Mouse (Mus musculus): ENCODE measurements around the gene Srpx2. TPM values are rescaled to one million over a fixed set of nuclear protein-coding genes. Genes with fewer than 3 reads are reported as not detected.

Gene Srpx2
- polyA plus RNA-seq (2016; fragmentation: Nextera tagmentation; extraction: Ambion mirVana) = 0.27 and 0.74 TPM in 2 replicates

GRCm38 (mm10) chrX:133908261-133908660, at the start of gene Srpx2:
Gene Srpx2, plus strand, starts transcription at chrX:133908426.
- no peak within 1 kb of the TSS for H3K9ac ChIP-seq
- H3K36me3 ChIP-seq (replicated peaks) = no peaks in the 10 kb centered on the region
- 50% methylated on average over 3 of the region's 3 CpGs for WGBS
- H3K4me1 ChIP-seq = no peaks in the 10 kb centered on the region
- peaks cover 8% of the 10 kb centered on the region; the same call in 1 of the 2 replicates for H3K27me3 ChIP-seq
- no peaks in the 10 kb centered on the region for H3K9me3 ChIP-seq
- no peak for ATAC-seq (ENCODE audit: low FRiP score)
- no peak within 1 kb of the TSS for H3K27ac ChIP-seq
- H3K4me2 ChIP-seq = no peak within 1 kb of the TSS
- H3K4me3 ChIP-seq (replicated peaks) = no peak within 1 kb of the TSS

- H3K9me3 ChIP-seq = no peaks in the 10 kb centered on the region
- H3K4me3 ChIP-seq (replicated peaks) = no peak overlapping the region
- H3K36me3 ChIP-seq (replicated peaks) = no peaks in the 10 kb centered on the region
- no peak overlapping the region for H3K27ac ChIP-seq
- H3K4me2 ChIP-seq = no peak overlapping the region
- no peak for ATAC-seq (ENCODE audit: low FRiP score)
- H3K27me3 ChIP-seq = no peaks in the 10 kb centered on the region
- 95% methylated on average over 6 of the region's 6 CpGs for WGBS
- no peaks in the 10 kb centered on the region for H3K4me1 ChIP-seq
- H3K9ac ChIP-seq = no peak overlapping the region
Observed at GRCm38 (mm10) chrX:133869743-133870142, 38.5 kb upstream of the Srpx2 start.

- Histone ChIP-seq H3K9me3 (no peaks in the 10 kb centered on the region), H3K9ac (no peak overlapping the region), H3K4me1 (no peaks in the 10 kb centered on the region), H3K27ac (no peak overlapping the region), H3K36me3 (replicated peaks) (0 out of 2 replicates have a peak, but pooled peaks cover 9% of the 10 kb centered on the region), H3K4me3 (replicated peaks) (no peak overlapping the region), H3K4me2 (no peak overlapping the region), H3K27me3 (no peaks in the 10 kb centered on the region)
- no peak for ATAC-seq (ENCODE audit: low FRiP score)
- WGBS = 94% methylated on average over 3 of the region's 3 CpGs
Observed at GRCm38 (mm10) chrX:133887308-133887707, 20.9 kb upstream of the Srpx2 start.

GRCm38 (mm10) chrX:133888111-133888510, 20.1 kb upstream of the Srpx2 start:
- H3K9me3 ChIP-seq = no peaks in the 10 kb centered on the region
- no peaks in the 10 kb centered on the region for H3K27me3 ChIP-seq
- no peak for ATAC-seq (ENCODE audit: low FRiP score)
- no peak overlapping the region for H3K9ac ChIP-seq
- H3K4me3 ChIP-seq (replicated peaks) = no peak overlapping the region
- 92% methylated on average over 5 of the region's 5 CpGs for WGBS
- H3K27ac ChIP-seq = no peak overlapping the region
- H3K36me3 ChIP-seq (replicated peaks) = 0 out of 2 replicates have a peak, but pooled peaks cover 9% of the 10 kb centered on the region
- H3K4me2 ChIP-seq = no peak overlapping the region
- no peaks in the 10 kb centered on the region for H3K4me1 ChIP-seq

GRCm38 (mm10) chrX:133898014-133898542, 10.1 kb upstream of the Srpx2 start, which contains the start of gene Tspan6:
Gene Tspan6, minus strand, starts transcription at chrX:133898429.
- WGBS = 29% methylated on average over 33 of the region's 33 CpGs
- no peaks in the 10 kb centered on the region for H3K9me3 ChIP-seq
- peak within 1 kb of the TSS; percentile 55 for H3K4me3 ChIP-seq (replicated peaks)
- peak within 1 kb of the TSS; percentile 42; the same call in 1 of the 2 replicates for H3K27ac ChIP-seq
- peak; percentile 96 for ATAC-seq (ENCODE audit: low FRiP score)
- H3K4me1 ChIP-seq = no peaks in the 10 kb centered on the region
- H3K4me2 ChIP-seq = peak within 1 kb of the TSS; percentile 52
- H3K9ac ChIP-seq = peak within 1 kb of the TSS; percentile 70
- peaks cover 14% of the 10 kb centered on the region for H3K36me3 ChIP-seq (replicated peaks)
- 0 out of 2 replicates have a peak, but pooled peaks cover 5% of the 10 kb centered on the region for H3K27me3 ChIP-seq

GRCm38 (mm10) chrX:133911397-133912103, 3.3 kb downstream of the Srpx2 start:
- ATAC-seq (ENCODE audit: low FRiP score) = no peak
- H3K4me2 ChIP-seq = no peak overlapping the region
- no peaks in the 10 kb centered on the region for H3K4me1 ChIP-seq
- WGBS = 33% methylated on average over 10 of the region's 10 CpGs
- peaks cover 8% of the 10 kb centered on the region; the same call in 1 of the 2 replicates for H3K27me3 ChIP-seq
- no peak overlapping the region for H3K9ac ChIP-seq
- no peaks in the 10 kb centered on the region for H3K9me3 ChIP-seq
- no peak overlapping the region for H3K4me3 ChIP-seq (replicated peaks)
- no peak overlapping the region for H3K27ac ChIP-seq
- no peaks in the 10 kb centered on the region for H3K36me3 ChIP-seq (replicated peaks)

- no peak for ATAC-seq (ENCODE audit: low FRiP score)
- Histone ChIP-seq H3K27ac (no peak overlapping the region), H3K9me3 (no peaks in the 10 kb centered on the region), H3K4me3 (replicated peaks) (no peak overlapping the region), H3K9ac (no peak overlapping the region), H3K4me2 (no peak overlapping the region), H3K36me3 (replicated peaks) (no peaks in the 10 kb centered on the region), H3K27me3 (peaks cover 11% of the 10 kb centered on the region; the same call in 1 of the 2 replicates), H3K4me1 (no peaks in the 10 kb centered on the region)
- 93% methylated on average over 3 of the region's 3 CpGs for WGBS
Observed at GRCm38 (mm10) chrX:133913006-133913405, 4.8 kb downstream of the Srpx2 start.

- ATAC-seq (ENCODE audit: low FRiP score) = no peak
- Histone ChIP-seq H3K4me2 (no peak overlapping the region), H3K27me3 (peaks cover 11% of the 10 kb centered on the region; the same call in 1 of the 2 replicates), H3K36me3 (replicated peaks) (no peaks in the 10 kb centered on the region), H3K9ac (no peak overlapping the region), H3K4me1 (no peaks in the 10 kb centered on the region), H3K9me3 (no peaks in the 10 kb centered on the region), H3K27ac (no peak overlapping the region), H3K4me3 (replicated peaks) (no peak overlapping the region)
- WGBS = 76% methylated on average over 7 of the region's 7 CpGs
Observed at GRCm38 (mm10) chrX:133914219-133914618, 6.0 kb downstream of the Srpx2 start.

GRCm38 (mm10) chrX:133921187-133921586, 13.0 kb downstream of the Srpx2 start:
- H3K4me1 ChIP-seq = no peaks in the 10 kb centered on the region
- no peaks in the 10 kb centered on the region for H3K9me3 ChIP-seq
- no peaks in the 10 kb centered on the region for H3K36me3 ChIP-seq (replicated peaks)
- H3K4me2 ChIP-seq = no peak overlapping the region
- 0 out of 2 replicates have a peak, but pooled peaks cover 3% of the 10 kb centered on the region for H3K27me3 ChIP-seq
- H3K27ac ChIP-seq = no peak overlapping the region
- H3K4me3 ChIP-seq (replicated peaks) = no peak overlapping the region
- ATAC-seq (ENCODE audit: low FRiP score) = no peak
- WGBS = 68% methylated on average over 4 of the region's 4 CpGs
- H3K9ac ChIP-seq = no peak overlapping the region

- no peak for ATAC-seq (ENCODE audit: low FRiP score)
- Histone ChIP-seq H3K4me1 (no peaks in the 10 kb centered on the region), H3K27me3 (peaks cover 5% of the 10 kb centered on the region; the same call in 1 of the 2 replicates), H3K9ac (no peak overlapping the region), H3K27ac (no peak overlapping the region), H3K4me3 (replicated peaks) (no peak overlapping the region), H3K36me3 (replicated peaks) (no peaks in the 10 kb centered on the region), H3K9me3 (no peaks in the 10 kb centered on the region), H3K4me2 (no peak overlapping the region)
- WGBS = 85% methylated on average over 5 of the region's 5 CpGs
Observed at GRCm38 (mm10) chrX:133926760-133927159, 18.5 kb downstream of the Srpx2 start.

GRCm38 (mm10) chrX:133931302-133932013, 23.2 kb downstream of the Srpx2 start:
- no peak overlapping the region for H3K4me3 ChIP-seq (replicated peaks)
- H3K9ac ChIP-seq = no peak overlapping the region
- peaks cover 9% of the 10 kb centered on the region; the same call in 1 of the 2 replicates for H3K27me3 ChIP-seq
- H3K27ac ChIP-seq = no peak overlapping the region
- 68% methylated on average over 12 of the region's 12 CpGs for WGBS
- ATAC-seq (ENCODE audit: low FRiP score) = no peak
- no peak overlapping the region for H3K4me2 ChIP-seq
- no peaks in the 10 kb centered on the region for H3K36me3 ChIP-seq (replicated peaks)
- H3K9me3 ChIP-seq = no peaks in the 10 kb centered on the region
- no peaks in the 10 kb centered on the region for H3K4me1 ChIP-seq

GRCm38 (mm10) chrX:133936605-133937225, 28.5 kb downstream of the Srpx2 start:
- Histone ChIP-seq H3K9me3 (no peaks in the 10 kb centered on the region), H3K27ac (no peak overlapping the region), H3K9ac (no peak overlapping the region), H3K4me1 (no peaks in the 10 kb centered on the region), H3K36me3 (replicated peaks) (no peaks in the 10 kb centered on the region), H3K4me2 (no peak overlapping the region), H3K4me3 (replicated peaks) (no peak overlapping the region), H3K27me3 (0 out of 2 replicates have a peak, but pooled peaks cover 16% of the 10 kb centered on the region)
- no peak for ATAC-seq (ENCODE audit: low FRiP score)
- WGBS = 92% methylated on average over 4 of the region's 4 CpGs
